Mouse (Mus musculus) heart, embryonic 12.5 days (tissue): ENCODE measurements around the gene Casp8. TPM values are rescaled to one million over a fixed set of nuclear protein-coding genes. Genes with fewer than 3 reads are reported as not detected.

Experiments used
- polyA plus RNA-seq: library from polyadenylated mRNA; unstranded; fragments of >200 nt; fragmentation: Nextera tagmentation; extraction: Ambion mirVana; gene quantifications from 2 replicates; pipeline ENCODE4 v1.2.1, GENCODE M21; 2016

Gene Casp8
- polyA plus RNA-seq, 1 experiment from 2014 or later, result 20.3 TPM

Other genes with a start within 250 kb of the Casp8 start
- 4.5 and 4.9 TPM in 2 replicates for gene Fam126b, start 209.1 kb upstream of the Casp8 start, polyA plus RNA-seq
- gene Ndufb3, start 209.0 kb upstream of the Casp8 start, polyA plus RNA-seq, result 220 and 223 TPM in 2 replicates
- not detected in 2 replicates for gene Als2cr12, start 99.4 kb upstream of the Casp8 start, polyA plus RNA-seq
- 35.6 and 35.9 TPM in 2 replicates for gene Cflar, start 83.9 kb upstream of the Casp8 start, polyA plus RNA-seq
- gene Trak2, start 178.1 kb downstream of the Casp8 start, polyA plus RNA-seq, result 44.7 and 47.8 TPM in 2 replicates
- 23.1 and 25.5 TPM in 2 replicates for gene Stradb, start 178.1 kb downstream of the Casp8 start, polyA plus RNA-seq